ENCODE assay signal across 8 mouse cellular contexts in genomic region chr13:114817751-114818360, GRCm38 (mm10). TPM values are rescaled to one million over a fixed set of nuclear protein-coding genes. Genes with fewer than 3 reads are reported as not detected.
DNase-seq lines count a peak whose midpoint lies in the region; ATAC-seq and TF ChIP-seq lines count a peak whose summit lies in the region.

Gene Mocs2, plus strand, starts transcription at chr13:114818236.

- H3K4me2 ChIP-seq in hindbrain, postnatal 0 days (ENCODE audit: low read depth, low read length) = peak within 1 kb of the TSS; percentile 95

- no peaks in the 10 kb centered on the region for H3K4me1 ChIP-seq in hindbrain, postnatal 0 days (ENCODE audit: insufficient read depth, low read length)

- no peaks in the 10 kb centered on the region; the same call in 1 of the 2 replicates for H3K36me3 ChIP-seq in hindbrain, postnatal 0 days (ENCODE audit: insufficient read depth, low read length)

- peak within 1 kb of the TSS; percentile 93 for H3K4me3 ChIP-seq in gastrocnemius, adult 2 months
- H3K4me3 ChIP-seq in hindbrain, postnatal 0 days (ENCODE audit: low read length) = peak within 1 kb of the TSS; percentile 82
- peak within 1 kb of the TSS; percentile 94 for H3K4me3 ChIP-seq in left cerebral cortex, adult 2 months

- TF ChIP-seq CTCF in gastrocnemius, adult 2 months (IDR thresholded peaks at IDR 0.05) = no peak
- TF ChIP-seq CTCF in hindbrain, postnatal 0 days (IDR thresholded peaks at IDR 0.05; ENCODE audit: low read depth) = peak; percentile 54
- TF ChIP-seq CTCF in left cerebral cortex, adult 2 months (IDR thresholded peaks at IDR 0.05) = no peak; the same call in none of the 2 replicates

- peak within 1 kb of the TSS; percentile 94 for H3K27ac ChIP-seq in gastrocnemius, adult 2 months
- H3K27ac ChIP-seq in hindbrain, postnatal 0 days = no peak within 1 kb of the TSS
- H3K27ac ChIP-seq in left cerebral cortex, adult 2 months = peak within 1 kb of the TSS; percentile 42

- H3K9me3 ChIP-seq in hindbrain, postnatal 0 days (ENCODE audit: low read length) = no peaks in the 10 kb centered on the region

- ATAC-seq in hindbrain, postnatal 0 days = peak; percentile 99
- peak; percentile 85 for ATAC-seq in megakaryocyte, adult 5-6 weeks (ENCODE audit: poor library complexity, severe bottlenecking)

- WGBS in hindbrain, postnatal 0 days = under 1% methylated on average over 39 of the region's 39 CpGs

- peak within 1 kb of the TSS; percentile 58 for H3K9ac ChIP-seq in hindbrain, postnatal 0 days (replicated peaks; ENCODE audit: low read length)

- no peaks in the 10 kb centered on the region for H3K27me3 ChIP-seq in hindbrain, postnatal 0 days (ENCODE audit: insufficient read depth, low read length)

- intact Hi-C loops in gastrocnemius, adult 2 months (cut with DNase I) = loop anchor here (10.0 kb wide), 1 partner anchor 267 kb away; no protein-coding TSS in a partner anchor
- intact Hi-C loops in left cerebral cortex, adult 2 months (cut with DNase I) = no loop called here

- DNase-seq in WW6 (ENCODE audit: low read depth, low spot score) = peak; percentile 76
- DNase-seq in cerebellum, postnatal 4 days (ENCODE audit: low spot score in 2 of 2) = peak; percentile 69 to 88
- peak; percentile 97 for DNase-seq in gastrocnemius, adult 2 months
- peak; percentile 98 for DNase-seq in hindbrain, postnatal 0 days (ENCODE audit: low spot score)
- peak; percentile 91 to 92 for DNase-seq in left cerebral cortex, adult 2 months (ENCODE audit: extremely low spot score in 1 of 2, low spot score in 2 of 2)
- peak; percentile 89 to 91 for DNase-seq in right cerebral cortex, adult 2 months (ENCODE audit: low spot score in 2 of 2)
- DNase-seq in urinary bladder, postnatal 14 days (ENCODE audit: low spot score) = peak; percentile 96

RNA-seq across cellular contexts. Expression of gene Mocs2, which starts in this region (rescaled TPM):
- 10 to 100 TPM; 45.7 to 51.6 TPM for total RNA-seq in gastrocnemius, adult 2 months (2021)
- total RNA-seq in hindbrain, postnatal 0 days (2014; rRNA removed) = 31.4 and 47.2 TPM in 2 replicates
- 142 and 147 TPM in 2 replicates for polyA plus RNA-seq in hindbrain, postnatal 0 days (2015; fragmentation: Nextera tagmentation; extraction: Ambion mirVana)
- 10 to 100 TPM; 70.6 to 78.0 TPM for total RNA-seq in left cerebral cortex, adult 2 months (2021)
- total RNA-seq in megakaryocyte, adult 5-6 weeks (2015) = 33.2 and 37.4 TPM in 2 replicates
- total RNA-seq in megakaryocyte, adult 5-6 weeks (2017) = 33.5 and 43.9 TPM in 2 replicates
